Mouse (Mus musculus) erythroblast, adult 5-6 weeks (primary cell): Measurements from ENCODE around the gene Snx12. TPM values are rescaled to one million over a fixed set of nuclear protein-coding genes. Genes with fewer than 3 reads are reported as not detected.
A peak's percentile ranks its signal among the peaks of the same experiment; 100 is the strongest.

Source experiments
- ATAC-seq: replicated peaks from 2 replicates; pipeline ENCODE4 v1.8.0; 2016; ENCODE audit warnings: moderate number of reproducible peaks, mild to moderate bottlenecking, moderate TSS enrichment, inconsistent platforms; ENCODE audit not compliant: poor library complexity, low FRiP score, severe bottlenecking
- total RNA-seq, 2 experiments: library from RNA; stranded (forward) in 1 of 2; stranded (reverse) in 1 of 2; fragments of 150-400 nt in 1 of 2; fragments of 200-764, 138-1000 nt in 1 of 2; gene quantifications; 2 replicates each; pipeline versions ENCODE4 v1.2.3 to v1.2.4; 2015 to 2017; ENCODE audit warnings: low replicate concordance in 2 of 2

Snx12 gene
- total RNA-seq (2015; ENCODE audit: low replicate concordance) (13.8 and 18.1 TPM in 2 replicates), total RNA-seq (2017; ENCODE audit: low replicate concordance) (11.3 and 14.0 TPM in 2 replicates)

DNA sequence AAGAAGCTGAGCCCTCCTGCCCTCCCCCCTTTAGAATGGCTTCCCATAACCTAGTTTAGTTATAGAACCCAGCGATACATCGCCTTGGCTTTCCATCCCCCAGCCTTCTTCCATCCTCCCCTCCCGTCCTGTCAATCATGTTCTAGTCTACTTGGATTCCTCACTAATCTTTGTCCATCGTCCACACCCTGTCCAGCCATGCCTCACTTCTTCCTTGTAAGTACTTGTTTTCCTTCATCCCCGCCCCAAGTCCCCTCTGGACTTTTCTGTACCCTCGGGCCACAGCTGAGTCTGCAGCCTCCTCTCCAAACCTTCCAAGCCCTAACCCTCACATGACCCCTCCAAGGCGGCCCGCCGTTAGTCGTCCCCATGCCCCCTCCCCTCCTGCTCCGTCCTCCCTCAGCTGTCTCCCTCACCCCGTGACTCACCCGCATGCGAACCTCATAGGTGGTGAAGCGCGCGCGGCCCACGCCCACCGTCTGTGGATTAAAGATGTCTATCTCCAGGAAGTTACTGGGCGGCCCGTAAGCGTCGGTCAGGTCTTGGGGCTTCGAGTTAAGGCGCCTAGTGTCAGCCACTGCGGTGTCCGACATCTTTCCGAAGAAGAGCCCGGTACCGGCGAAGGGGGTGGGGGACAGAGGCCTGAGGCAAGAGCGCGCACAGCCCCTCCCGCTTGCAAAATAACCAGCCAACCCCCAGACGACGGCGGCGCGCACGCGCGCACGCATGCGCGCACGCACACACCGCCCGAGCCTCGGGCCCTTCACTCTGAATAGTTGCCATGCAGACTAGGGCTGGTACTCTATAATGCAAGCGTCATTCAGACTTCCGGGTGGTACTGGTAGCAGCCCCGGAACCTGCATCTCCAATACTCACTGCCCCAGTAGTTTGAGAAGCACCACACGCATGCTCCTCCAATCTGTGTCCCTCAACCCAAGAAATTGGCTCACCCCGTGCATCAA is at the start of gene Snx12:
Gene Snx12 (minus strand): TSS at position 730 of the 962 bp plus-strand sequence.
- peak; percentile 92 for ATAC-seq

- ATAC-seq = no peak
Observed at GRCm38 (mm10) chrX:101268755-101269124, 46.4 kb upstream of the Snx12 start, which contains the start of gene Gm20489. Gene Gm20489, minus strand, starts transcription at chrX:101269023.

DNA sequence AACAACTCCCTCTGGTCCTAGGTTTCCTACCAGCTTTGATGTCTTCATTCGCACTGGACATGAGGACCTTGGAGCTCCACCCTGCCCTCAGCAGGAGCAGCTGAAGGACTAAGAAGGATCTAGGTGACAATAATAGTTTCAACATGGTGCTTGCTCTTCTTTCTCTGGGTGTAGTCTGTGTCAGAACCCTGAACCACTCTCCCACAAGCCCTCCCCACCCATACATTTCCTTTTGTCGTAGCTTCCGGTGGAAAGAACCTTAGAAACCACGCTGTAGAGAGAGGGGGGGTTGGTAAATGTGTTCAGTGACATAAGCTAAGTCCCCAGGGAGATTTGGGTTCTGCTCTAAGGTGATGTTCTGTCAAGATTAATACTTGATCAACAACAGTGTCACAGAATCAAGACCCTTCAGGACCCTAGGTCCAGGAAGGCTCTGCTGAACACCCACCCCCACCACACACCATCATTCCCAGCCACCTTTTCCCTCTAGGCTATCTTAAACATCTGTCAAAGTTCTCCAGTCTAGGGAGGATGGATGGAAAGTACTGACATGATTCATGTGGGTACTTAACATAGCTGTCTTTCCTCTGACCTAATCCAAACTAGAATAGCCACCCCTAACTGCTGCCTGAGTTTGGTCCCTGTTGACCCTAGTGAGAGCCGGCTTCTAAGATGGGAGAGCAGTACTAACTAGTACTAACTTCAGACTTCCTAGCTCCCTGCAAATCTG is 45.8 kb upstream of the Snx12 start, which contains the start of gene Il2rg:
Gene Il2rg (minus strand): TSS at position 231 of the 730 bp plus-strand sequence.
- no peak for ATAC-seq

- no peak for ATAC-seq
Observed at GRCm38 (mm10) chrX:101266631-101267030, 44.3 kb upstream of the Snx12 start.

DNA sequence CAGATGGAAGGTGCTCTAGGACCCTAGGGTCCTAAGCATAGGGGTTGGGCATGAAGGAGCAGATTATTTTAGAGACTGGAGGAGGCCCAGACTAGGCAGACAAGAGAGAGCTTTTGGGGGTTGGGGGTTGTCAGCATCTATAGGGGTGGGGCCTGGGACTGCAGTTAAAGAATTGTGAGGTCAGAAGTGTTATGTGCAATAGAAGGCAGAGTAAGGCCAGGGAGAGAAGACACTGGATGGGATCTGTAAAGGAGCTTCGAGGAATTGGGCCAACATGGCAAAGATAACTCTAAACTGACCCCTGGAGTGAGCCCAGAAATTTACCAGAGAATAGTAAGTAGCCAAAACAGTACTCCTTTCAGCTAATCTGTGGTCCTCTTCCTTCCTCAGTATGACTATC is 41.5 kb upstream of the Snx12 start, which contains the start of gene Gm614:
Gene Gm614 (minus strand): TSS at position 101 of the 400 bp plus-strand sequence.
- no peak for ATAC-seq

GRCm38 (mm10) chrX:101260441-101261325 is 38.3 kb upstream of the Snx12 start:
- no peak for ATAC-seq

- no peak for ATAC-seq
Observed at GRCm38 (mm10) chrX:101256603-101257002, 34.2 kb upstream of the Snx12 start.

- peak; percentile 49 for ATAC-seq
Observed at GRCm38 (mm10) chrX:101254740-101255139, 32.4 kb upstream of the Snx12 start.

GRCm38 (mm10) chrX:101253952-101254729 is 31.8 kb upstream of the Snx12 start, which contains the start of gene Foxo4:
Gene Foxo4, plus strand, starts transcription at chrX:101254528.
- peak; percentile 95 for ATAC-seq

GRCm38 (mm10) chrX:101245011-101245410 is 22.6 kb upstream of the Snx12 start:
- ATAC-seq = no peak

GRCm38 (mm10) chrX:101222796-101223162 is 416 bp upstream of the Snx12 start:
- no peak for ATAC-seq

- no peak for ATAC-seq
Observed at GRCm38 (mm10) chrX:101189285-101189684, 33.1 kb downstream of the Snx12 start.

GRCm38 (mm10) chrX:101187647-101188046 is 34.7 kb downstream of the Snx12 start:
- ATAC-seq = no peak

DNA sequence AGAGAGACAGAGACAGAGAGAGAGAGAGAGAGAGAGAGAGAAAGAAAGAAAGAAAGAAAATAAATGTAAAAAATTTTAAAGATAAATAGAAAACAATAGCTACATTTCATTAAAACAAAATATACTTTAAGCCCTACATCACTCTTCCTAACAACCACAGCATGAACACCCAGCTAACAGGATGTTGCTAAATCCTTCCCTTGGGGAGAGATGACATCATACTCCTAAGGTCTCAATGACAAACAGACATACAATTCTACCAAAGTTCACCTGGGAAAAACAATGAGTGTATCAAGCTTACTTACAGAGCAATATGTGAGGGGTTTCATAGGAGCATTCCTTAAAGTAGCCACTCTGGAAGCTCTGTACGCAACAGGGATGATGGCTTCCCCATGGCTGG is 49.0 kb downstream of the Snx12 start:
- no peak for ATAC-seq

DNA sequence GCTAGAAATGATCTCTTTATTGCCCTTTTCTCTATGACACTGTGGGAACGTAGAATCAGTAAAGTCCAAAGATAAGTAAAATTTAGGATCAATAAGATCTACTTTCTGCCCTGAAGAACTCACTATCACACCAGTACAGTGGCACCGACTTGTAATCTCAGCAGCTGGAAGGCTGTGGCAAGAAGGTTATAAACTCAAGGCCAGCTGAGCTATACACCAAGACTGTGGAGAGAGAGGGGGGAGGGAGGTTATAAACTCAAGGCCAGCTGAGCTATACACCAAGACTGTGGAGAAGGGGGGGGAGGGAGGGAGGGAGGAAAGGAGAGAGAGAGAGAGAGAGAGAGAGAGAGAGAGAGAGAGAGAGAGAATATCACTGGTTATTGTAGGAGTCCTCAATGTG is 53.9 kb downstream of the Snx12 start:
- no peak for ATAC-seq

DNA sequence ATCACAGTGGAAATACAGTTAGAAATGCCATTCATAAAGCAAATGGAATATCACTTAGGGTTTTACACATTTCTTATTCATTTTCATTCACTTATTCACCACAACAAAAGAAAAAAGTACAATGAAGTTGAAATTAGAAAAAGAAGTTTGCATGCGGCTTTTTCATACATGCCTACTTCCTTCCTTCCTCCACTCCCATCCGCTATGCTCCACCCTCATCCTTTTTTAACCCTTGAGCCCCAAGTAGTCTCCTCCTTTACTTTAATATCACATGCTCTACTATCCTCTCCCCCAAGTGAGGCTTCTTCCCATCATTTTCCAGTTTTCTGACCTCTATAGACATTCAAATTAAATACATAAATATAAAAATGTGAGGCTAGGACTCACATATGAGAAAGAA is 58.6 kb downstream of the Snx12 start:
- no peak for ATAC-seq

DNA sequence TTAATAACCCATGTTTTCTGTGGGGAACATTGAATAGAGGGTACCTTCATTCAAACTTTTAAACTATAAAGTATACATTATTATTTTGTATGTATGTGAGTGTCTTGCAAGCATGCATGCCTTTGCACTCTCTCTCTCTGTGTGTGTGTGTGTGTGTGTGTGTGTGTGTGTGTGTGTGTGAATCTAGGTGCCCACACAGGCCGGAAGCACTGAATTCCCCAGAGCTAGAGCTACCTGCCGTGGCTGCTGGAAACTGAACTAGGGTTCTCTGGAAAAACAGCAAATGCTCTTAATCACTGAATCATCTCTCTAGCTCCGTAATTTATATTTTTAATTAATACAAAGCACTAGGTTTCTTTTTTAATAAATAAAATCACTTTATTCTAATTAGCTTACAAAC is 59.1 kb downstream of the Snx12 start:
- ATAC-seq = no peak

DNA sequence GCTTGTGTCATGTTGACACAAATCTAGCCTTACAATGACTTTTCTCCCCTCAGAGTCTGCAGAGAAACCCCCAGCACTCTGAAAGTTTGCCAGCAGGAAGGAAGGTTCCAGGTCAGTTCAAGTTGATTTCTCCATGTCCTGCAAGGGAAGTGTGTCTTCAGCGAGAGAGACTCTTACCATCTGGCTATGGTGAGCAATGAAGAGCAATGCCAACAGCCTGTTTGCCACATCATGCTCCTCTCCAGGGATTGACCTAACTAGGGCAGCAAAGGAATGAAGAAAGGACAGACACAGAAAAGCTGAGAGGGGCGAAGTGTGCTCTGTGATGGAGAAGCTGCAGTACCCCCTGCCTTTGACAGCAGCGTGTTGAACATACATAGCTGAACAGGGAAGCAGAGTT is 59.8 kb downstream of the Snx12 start:
- ATAC-seq = no peak

DNA sequence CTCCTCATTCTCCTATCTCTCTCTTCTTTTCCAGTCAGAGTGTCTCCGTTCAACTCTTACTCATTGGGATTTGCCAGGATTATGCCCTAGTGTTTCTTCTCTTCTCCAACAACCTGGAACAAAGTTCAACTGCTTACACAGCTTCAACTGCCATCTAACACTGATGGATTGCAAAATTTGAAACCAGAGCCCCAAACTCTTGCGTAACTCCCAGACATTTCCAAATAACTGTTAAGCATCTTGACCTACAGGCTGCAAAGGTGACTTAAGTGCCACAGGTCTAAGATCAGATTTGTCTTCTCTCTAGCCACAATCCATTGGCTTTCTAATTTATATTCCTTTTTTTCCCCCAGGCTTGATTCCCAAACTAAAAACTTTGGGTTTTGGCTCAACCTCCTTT is 64.9 kb downstream of the Snx12 start:
- ATAC-seq = no peak
